Mouse (Mus musculus) midbrain, embryonic 10.5 days (tissue): ENCODE results near the gene Vcl. TPM values are rescaled to one million over a fixed set of nuclear protein-coding genes. Genes with fewer than 3 reads are reported as not detected.
A peak's percentile ranks its signal among the peaks of the same experiment; 100 is the strongest.

Experiments
- DNase-seq: peaks from one replicate; pipeline ENCODE4 v3.0.0-alpha.2; 2017; ENCODE audit warnings: low spot score
- H3K27ac ChIP-seq: fragments of 300-500 bp; sonication (generic); replicated peaks from 2 replicates; pipeline ENCODE4 v1.5.1; 2016; ENCODE audit warnings: mild to moderate bottlenecking
- H3K27me3 ChIP-seq: fragments of 300-500 bp; sonication (generic); 2 replicates; pipeline ENCODE4 v1.6.1; 2016; ENCODE audit warnings: low read depth, mild to moderate bottlenecking; ENCODE audit not compliant: poor library complexity, severe bottlenecking
- H3K36me3 ChIP-seq: fragments of 300-500 bp; sonication (generic); 2 replicates; pipeline ENCODE4 v1.6.1; 2016; ENCODE audit warnings: mild to moderate bottlenecking, moderate library complexity
- H3K4me1 ChIP-seq: fragments of 300-500 bp; sonication (generic); 2 replicates; pipeline ENCODE4 v1.6.1; 2016
- H3K4me3 ChIP-seq: fragments of 300-500 bp; sonication (generic); 2 replicates; pipeline ENCODE4 v1.5.1; 2016; ENCODE audit warnings: mild to moderate bottlenecking, moderate library complexity
- H3K9me3 ChIP-seq: fragments of 300-500 bp; sonication (generic); replicated peaks from 2 replicates; pipeline ENCODE4 v1.6.1; 2016; ENCODE audit warnings: mild to moderate bottlenecking
- WGBS: fragments of 180-500 bp; shearing (Covaris S2); methylation state at CpG from one replicate; pipeline ENCODE4 v1.1.7; 2016; 5-methylcytosine and 5-hydroxymethylcytosine counted together
- polyA plus RNA-seq: library from polyadenylated mRNA; unstranded; fragments of >200 nt; fragmentation: Nextera tagmentation; extraction: Ambion mirVana; gene quantifications from 2 replicates; pipeline ENCODE4 v1.2.1, GENCODE M21; 2016

Vcl gene
- polyA plus RNA-seq, 1 experiment from 2014 or later = 30.1 TPM

DNA sequence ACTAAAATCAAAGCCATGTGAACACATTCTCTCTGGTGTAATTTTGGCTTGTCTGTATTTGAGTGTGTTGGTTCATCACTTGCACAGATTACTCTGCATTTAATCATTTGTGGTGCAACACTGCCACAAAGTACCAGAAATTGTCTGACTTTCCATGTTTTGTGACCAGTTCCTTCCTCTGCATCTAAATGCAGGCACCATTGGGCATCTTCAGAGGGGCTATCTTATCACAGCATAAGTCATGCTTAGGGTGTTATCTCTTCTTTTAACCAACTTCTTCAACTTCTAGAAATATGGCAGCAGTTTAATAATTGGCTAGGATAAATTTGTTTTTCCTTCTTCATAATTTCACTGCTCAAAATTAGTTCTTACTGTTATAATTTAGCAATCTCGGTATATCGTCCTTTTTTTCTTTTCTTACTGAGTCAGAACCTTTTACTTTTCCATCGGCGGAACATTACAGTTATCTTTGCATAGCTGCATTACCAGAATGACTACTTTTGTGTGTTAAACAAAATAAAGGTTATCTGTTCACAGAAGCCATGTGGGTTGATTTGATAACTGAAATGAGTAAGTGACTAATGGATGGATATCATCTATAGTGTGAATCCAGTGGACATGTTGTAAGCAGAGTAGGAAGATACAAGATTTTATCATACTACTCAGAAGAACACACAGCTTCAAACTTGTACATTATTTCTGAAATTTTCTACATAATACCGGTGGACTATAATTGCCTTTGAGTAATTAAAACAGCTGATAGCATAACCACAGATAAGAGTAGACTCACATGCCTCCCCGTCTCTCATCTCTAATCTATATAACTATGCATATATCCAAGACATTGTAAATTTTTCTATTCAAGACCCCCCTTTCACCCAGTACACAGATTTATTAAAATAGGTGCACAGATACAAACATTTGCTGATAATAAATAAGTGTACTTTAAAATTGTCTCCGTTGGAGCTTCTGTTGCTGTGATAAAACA is 12.3 kb upstream of the Vcl start:
- Histone ChIP-seq H3K36me3 (no peaks in the 10 kb centered on the region), H3K4me3 (no peak overlapping the region), H3K4me1 (no peaks in the 10 kb centered on the region), H3K27me3 (no peaks in the 10 kb centered on the region), H3K9me3 (no peaks in the 10 kb centered on the region), H3K27ac (no peak overlapping the region)
- WGBS = 91% methylated on average over 7 of the region's 7 CpGs
- DNase-seq = no peak

DNA sequence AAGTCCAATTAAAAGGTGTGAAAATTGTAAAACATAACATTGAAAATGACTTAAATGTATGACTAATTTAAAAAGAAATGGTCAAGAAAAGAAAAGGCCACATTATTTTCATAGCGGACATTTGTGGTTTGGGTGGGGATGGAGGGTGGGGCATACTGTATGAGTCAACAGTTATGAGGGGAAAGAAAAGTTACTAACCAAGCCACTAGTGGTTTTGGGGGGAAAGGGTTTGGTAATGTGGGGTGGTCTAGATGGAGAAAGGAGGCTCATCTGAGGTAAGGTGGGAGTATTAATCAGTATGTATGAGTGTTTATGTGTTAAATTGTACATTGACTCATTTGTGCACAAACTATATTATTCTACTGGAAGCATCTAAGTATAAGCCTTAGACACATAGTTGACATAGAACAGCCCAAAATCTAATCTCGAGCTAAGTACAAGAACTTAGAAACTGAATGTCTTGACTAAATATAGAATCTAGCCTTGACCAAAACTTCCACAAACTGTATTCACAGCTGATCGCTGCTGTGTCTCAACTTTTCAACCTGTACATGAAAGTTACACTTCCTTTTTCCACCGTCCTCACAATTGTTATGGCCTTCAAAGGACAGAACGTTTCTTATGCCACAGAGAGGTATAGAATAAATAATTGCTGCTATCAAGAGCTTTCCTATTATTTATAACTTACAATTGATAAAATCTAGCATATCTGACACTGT is 5.0 kb upstream of the Vcl start:
- no peaks in the 10 kb centered on the region for H3K27me3 ChIP-seq
- peaks cover 5% of the 10 kb centered on the region; the same call in 1 of the 2 replicates for H3K4me1 ChIP-seq
- WGBS = 90% methylated on average over 5 of the region's 5 CpGs
- H3K27ac ChIP-seq = no peak overlapping the region
- H3K36me3 ChIP-seq = no peaks in the 10 kb centered on the region
- H3K9me3 ChIP-seq = no peaks in the 10 kb centered on the region
- H3K4me3 ChIP-seq = no peak overlapping the region
- DNase-seq = no peak

DNA sequence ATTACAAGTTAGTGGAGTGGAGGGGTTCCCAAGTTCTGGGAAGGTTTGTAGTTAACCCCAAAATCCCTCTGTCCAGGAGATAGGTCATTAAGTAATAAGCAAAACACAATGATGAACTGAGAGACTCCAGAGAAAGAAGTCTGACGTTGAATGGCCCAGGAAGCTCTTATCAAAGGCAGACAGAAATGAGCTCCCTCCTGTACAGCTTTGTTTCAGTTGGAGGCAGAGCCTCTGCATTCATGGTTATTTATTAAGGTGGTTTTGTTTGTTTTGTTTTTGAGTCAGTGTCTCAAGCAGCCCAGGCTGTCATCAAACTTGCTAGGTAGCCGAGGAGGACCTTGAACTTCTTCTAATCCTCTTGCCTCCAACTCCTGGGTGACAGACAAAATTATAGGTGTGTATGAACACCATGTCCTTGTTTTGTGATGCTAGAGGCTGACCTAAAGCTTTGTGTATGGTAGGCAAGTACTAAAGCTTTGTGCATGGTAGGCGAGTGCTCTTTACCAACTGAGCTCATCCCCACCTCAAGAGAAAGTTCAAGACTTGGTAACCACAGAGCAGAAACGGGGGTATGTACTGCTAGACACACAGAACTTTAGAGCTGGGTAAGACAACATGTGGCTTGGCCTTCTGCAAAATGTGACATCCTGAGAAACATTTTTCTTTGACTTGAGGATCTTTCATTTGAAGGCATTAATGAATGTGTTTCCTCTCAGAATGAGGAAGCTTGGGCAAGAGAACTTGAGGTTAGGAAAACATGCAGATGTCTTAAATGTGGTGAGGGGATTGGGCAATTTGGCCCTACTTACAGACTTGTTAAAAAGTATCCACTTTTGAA is 1.5 kb upstream of the Vcl start:
- H3K9me3 ChIP-seq = no peaks in the 10 kb centered on the region
- 86% methylated on average over 4 of the region's 4 CpGs for WGBS
- DNase-seq = no peak
- H3K4me1 ChIP-seq = peaks cover 23% of the 10 kb centered on the region
- no peak overlapping the region for H3K4me3 ChIP-seq
- 0 out of 2 replicates have a peak, but pooled peaks cover 7% of the 10 kb centered on the region for H3K27me3 ChIP-seq
- H3K36me3 ChIP-seq = no peaks in the 10 kb centered on the region
- no peak overlapping the region for H3K27ac ChIP-seq

DNA sequence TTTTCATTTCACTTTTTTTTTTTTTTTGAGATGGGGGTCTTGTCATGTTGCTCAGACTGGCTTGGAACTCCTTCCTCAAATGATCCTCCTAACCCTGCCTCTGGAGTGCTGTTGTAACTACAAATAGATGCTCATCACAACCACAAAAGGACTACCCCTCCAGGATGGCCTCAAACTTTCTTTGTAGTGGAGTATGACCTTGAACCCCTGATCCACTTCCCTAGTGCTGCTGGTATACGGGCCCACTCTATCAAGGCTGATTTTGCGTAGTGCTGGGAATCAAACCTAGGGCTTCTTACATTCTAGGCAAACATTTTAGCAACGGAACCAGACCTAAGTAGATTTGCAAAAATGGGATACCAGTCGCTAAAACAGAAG is 901 bp upstream of the Vcl start:
- H3K4me3 ChIP-seq = peak overlapping the region; percentile 85
- peaks cover 23% of the 10 kb centered on the region for H3K4me1 ChIP-seq
- peak overlapping the region; percentile 87 for H3K27ac ChIP-seq
- H3K36me3 ChIP-seq = no peaks in the 10 kb centered on the region
- 0 out of 2 replicates have a peak, but pooled peaks cover 7% of the 10 kb centered on the region for H3K27me3 ChIP-seq
- 15% methylated on average over 4 of the region's 4 CpGs for WGBS
- H3K9me3 ChIP-seq = no peaks in the 10 kb centered on the region
- DNase-seq = no peak

DNA sequence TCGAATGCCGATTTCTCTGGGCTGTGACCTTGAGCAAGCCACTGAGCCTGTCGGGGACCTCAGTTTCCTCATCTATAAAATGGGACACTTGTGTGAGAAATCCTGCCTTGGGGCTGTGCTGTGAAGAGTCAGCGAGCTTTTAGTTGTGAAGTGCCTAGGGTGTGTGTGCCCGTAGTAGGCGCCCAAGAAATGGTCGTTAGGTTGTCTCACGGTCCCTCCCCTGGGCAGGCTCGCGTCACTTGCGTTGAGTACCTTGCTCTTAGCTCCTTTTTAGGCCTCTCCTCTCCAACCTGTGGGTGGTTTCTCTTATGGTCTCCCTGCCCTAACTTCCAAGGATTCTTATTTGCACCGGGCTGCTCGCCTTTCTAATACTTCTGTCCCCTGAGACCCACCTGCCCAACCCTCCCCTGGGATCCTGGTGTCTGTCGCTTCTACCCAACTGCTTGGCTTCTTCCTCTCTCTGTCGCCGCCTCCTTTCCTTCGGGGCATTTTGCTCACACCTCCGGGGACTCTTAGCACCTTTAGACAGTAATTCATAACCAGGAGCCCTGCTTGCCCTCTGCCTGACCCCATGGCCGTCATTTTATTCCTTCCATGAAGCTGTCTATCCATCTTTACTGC is 726 bp downstream of the Vcl start:
- Histone ChIP-seq H3K4me3 (peak overlapping the region; percentile 85), H3K36me3 (no peaks in the 10 kb centered on the region), H3K4me1 (peaks cover 23% of the 10 kb centered on the region), H3K27ac (peak overlapping the region; percentile 87), H3K9me3 (no peaks in the 10 kb centered on the region), H3K27me3 (0 out of 2 replicates have a peak, but pooled peaks cover 7% of the 10 kb centered on the region)
- 2% methylated on average over 19 of the region's 19 CpGs for WGBS
- DNase-seq = no peak

DNA sequence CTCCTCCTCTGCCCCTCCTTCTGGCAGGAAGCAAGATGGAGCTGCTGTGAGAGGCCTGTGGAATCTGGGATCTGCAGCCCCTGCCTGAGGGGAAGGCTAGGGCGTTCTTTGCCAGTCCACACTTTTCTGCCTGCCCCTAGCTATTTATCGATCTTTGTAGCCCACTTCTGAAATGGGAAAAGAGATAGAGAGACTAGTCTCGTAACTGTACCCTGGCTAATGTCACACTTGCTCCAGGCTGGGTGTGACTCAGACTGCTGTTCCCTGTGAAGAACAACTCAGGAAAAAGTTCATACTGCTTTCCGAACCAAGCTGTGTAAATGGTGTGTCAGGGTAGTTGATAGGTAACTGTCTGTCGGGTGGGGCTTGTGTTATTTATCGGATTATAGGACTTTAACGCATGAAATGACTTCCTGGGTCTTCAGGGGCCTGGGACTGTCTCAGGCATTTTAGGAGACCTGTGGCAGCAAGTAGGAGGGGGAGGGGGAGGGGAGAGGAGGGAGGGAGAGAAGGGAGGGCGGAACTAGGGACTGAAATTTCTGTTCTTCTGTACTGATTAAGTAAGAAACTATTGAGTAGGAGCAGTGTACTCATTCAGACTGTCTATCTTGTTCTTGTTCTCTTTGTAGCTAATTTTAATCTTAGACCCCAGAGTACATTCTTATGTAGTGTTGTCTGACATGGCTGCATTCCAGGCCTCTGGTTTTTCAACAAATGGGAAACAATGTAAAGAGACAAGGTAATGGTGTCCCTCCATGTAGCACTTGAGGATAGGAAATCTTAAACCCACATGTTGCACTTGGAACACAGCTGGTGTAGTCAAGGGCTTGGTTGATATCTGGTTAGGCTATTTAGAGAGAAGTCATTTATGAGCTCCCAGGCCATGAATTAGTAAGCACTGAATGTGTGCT is 1.5 kb downstream of the Vcl start:
- WGBS = 50% methylated on average over 8 of the region's 8 CpGs
- Histone ChIP-seq H3K36me3 (no peaks in the 10 kb centered on the region), H3K4me1 (peaks cover 23% of the 10 kb centered on the region), H3K27ac (peak overlapping the region; percentile 87), H3K4me3 (peak overlapping the region; percentile 85), H3K27me3 (0 out of 2 replicates have a peak, but pooled peaks cover 7% of the 10 kb centered on the region), H3K9me3 (no peaks in the 10 kb centered on the region)
- DNase-seq = no peak

DNA sequence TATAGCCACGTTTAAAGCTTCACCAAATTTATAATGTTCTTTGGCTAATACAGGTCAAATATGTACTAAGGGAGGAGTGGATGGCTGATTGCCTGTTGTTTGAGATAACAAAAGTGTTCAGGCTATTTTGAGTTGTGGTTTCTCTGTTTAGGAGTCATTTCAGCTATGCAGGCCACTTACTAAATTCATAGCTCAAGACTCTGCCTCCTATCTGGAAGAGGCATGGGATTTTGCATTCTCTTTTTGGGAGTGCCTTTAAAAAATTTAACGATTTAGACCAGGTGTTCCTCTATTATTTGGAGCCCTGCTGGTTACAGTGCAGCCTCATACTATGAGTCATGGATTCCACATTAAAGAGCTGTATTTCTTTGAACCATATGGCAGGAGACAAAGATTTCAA is 9.2 kb downstream of the Vcl start:
- Histone ChIP-seq H3K9me3 (no peaks in the 10 kb centered on the region), H3K4me1 (no peaks in the 10 kb centered on the region), H3K4me3 (no peak overlapping the region), H3K27me3 (no peaks in the 10 kb centered on the region), H3K27ac (no peak overlapping the region), H3K36me3 (no peaks in the 10 kb centered on the region)
- WGBS = 76% methylated on average over 2 of the region's 2 CpGs
- DNase-seq = no peak

DNA sequence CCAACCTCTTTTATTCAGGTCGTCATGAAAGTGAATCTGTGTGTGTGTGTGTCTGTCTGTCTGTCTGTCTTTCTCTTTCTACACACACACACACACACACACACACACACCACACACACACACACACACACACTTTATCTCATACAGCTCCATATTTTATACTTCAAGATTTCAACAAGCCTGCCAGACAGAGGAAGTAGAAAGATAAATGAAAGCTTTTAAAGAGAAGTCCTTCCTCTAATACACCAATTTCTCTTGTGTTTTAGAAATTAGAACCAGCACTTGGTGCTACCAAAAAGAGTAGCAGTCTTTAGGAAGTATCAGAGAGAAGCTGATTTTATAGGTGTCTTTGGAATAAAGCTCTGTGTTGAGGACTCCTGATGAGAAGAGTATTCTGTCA is 9.7 kb downstream of the Vcl start:
- DNase-seq = no peak

DNA sequence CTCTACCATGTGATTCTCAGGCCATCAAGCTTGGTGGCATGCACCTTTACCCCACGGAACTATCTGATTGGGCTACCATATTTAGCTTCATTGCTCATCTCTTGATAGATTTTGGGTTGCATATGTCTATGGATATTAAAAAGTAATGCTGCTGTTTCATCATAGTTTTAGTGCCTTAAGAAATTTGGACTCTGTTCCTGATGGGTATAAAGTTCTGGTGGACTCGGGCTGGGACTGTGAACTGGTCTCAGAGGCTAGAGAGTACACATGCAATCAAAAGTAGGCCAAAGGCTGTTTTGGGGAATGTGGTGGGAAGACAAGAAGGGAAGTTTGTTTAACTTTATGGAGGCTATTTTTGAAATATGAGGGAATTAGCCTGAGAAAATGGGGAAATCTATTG is 16.1 kb downstream of the Vcl start:
- Histone ChIP-seq H3K4me3 (no peak overlapping the region), H3K36me3 (no peaks in the 10 kb centered on the region)
- 97% methylated on average over 2 of the region's 2 CpGs for WGBS

More for the DNA sequence above, 9.7 kb downstream of the Vcl start:
- Histone ChIP-seq H3K36me3 (no peaks in the 10 kb centered on the region), H3K4me1 (no peaks in the 10 kb centered on the region), H3K27ac (no peak overlapping the region), H3K9me3 (no peaks in the 10 kb centered on the region), H3K4me3 (no peak overlapping the region), H3K27me3 (no peaks in the 10 kb centered on the region)
- 80% methylated on average over 1 of the region's 1 CpGs for WGBS

DNA sequence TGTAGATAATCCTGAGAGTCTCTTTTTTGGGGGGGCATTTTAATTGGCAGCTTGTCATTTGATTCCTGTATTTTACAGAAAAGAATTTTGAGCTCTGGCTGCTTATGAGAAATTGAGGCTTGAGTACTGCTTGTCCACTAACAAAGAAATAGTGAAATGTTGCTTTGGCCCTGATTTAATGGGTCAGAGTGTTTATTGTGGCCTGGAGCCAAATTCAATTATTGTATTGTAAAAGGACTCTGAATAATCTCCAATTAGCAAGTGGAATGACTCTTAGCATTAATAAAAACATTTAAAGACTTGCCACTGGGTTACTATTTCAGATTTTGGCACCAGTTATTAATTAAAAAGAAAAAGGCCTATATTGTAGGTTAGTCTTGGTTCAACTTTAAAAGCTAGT is 26.8 kb downstream of the Vcl start:
- H3K9me3 ChIP-seq = no peaks in the 10 kb centered on the region
- no peak for DNase-seq
- no peaks in the 10 kb centered on the region for H3K4me1 ChIP-seq
- H3K27me3 ChIP-seq = no peaks in the 10 kb centered on the region
- no peak overlapping the region for H3K27ac ChIP-seq
- H3K36me3 ChIP-seq = no peaks in the 10 kb centered on the region
- no peak overlapping the region for H3K4me3 ChIP-seq

More for the DNA sequence above, 16.1 kb downstream of the Vcl start:
- no peak overlapping the region for H3K27ac ChIP-seq
- DNase-seq = no peak
- no peaks in the 10 kb centered on the region for H3K4me1 ChIP-seq
- no peaks in the 10 kb centered on the region for H3K27me3 ChIP-seq
- H3K9me3 ChIP-seq = no peaks in the 10 kb centered on the region

DNA sequence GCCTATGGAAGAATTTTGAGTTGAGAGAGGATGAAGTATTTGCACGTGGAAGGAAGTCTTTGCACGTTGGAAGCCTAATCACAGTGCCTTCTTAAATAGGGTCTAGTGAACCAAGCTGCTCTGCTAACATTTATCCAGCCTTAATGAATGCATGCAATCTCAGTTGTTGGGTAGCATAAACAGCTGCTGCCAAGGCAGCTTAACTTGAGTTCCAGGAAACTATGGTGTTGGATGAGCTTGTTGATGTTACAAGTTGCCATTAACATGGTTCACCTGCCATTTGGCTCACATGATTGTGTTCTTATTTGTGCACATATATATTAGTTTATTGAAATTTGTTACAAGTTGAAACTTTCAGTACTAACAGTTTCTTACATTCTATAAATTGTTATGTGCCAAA is 29.8 kb downstream of the Vcl start:
- H3K9me3 ChIP-seq = no peaks in the 10 kb centered on the region
- DNase-seq = no peak
- H3K27ac ChIP-seq = no peak overlapping the region
- H3K4me3 ChIP-seq = no peak overlapping the region
- no peaks in the 10 kb centered on the region for H3K4me1 ChIP-seq
- H3K36me3 ChIP-seq = no peaks in the 10 kb centered on the region
- 73% methylated on average over 2 of the region's 2 CpGs for WGBS
- H3K27me3 ChIP-seq = no peaks in the 10 kb centered on the region
